Mouse (Mus musculus): ENCODE measurements at regions not wholly inside any gene's neighbourhood (a gene's known extent, or its start where the extent isn't known, plus 50 kb on each side); places are given as distances from the start of the nearest gene placed in this dataset.

DNA sequence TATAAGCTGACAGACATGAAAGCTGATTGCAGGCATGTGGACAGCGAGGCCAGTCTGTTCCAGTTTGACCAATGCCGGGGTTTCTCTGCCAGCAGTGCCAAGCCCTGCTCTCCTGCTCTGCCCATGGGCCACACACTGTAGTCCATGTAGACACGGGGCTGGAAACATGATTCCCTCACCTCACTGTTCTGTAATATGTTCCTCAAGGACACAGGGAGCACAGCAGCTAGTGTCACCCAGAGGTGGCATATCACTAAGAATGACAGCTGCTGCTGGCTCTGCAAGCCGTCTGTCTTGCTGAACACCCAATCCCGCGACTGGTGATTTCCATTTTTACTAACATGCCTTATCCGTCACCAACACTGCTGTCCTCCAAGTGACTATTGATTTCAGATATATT lies 339.9 kb downstream of the Lpin1 start:
- no peak for DNase-seq (ENCODE audit: extremely low read depth, insufficient read length, low spot score)

DNA sequence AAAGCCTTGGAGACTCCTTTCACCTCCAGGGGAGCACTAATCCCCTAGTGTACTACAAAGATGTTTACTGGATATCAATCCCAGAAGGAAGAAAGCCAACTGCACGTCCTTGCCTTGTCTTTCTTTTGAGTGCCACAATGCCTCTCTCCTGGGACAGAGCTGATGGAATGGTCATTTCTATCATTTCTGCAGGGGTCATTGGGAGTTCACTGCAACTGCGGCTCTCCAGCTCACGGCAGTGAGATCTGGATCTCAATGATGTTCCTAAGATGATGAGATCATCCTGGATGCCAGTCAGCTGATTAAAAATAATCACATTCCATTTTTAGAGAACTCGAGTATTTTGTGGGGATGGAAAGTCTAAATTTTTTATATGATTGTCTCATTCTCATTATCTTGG lies 341.1 kb downstream of the Lpin1 start:
- no peak for DNase-seq (ENCODE audit: extremely low read depth, insufficient read length, low spot score)

DNA sequence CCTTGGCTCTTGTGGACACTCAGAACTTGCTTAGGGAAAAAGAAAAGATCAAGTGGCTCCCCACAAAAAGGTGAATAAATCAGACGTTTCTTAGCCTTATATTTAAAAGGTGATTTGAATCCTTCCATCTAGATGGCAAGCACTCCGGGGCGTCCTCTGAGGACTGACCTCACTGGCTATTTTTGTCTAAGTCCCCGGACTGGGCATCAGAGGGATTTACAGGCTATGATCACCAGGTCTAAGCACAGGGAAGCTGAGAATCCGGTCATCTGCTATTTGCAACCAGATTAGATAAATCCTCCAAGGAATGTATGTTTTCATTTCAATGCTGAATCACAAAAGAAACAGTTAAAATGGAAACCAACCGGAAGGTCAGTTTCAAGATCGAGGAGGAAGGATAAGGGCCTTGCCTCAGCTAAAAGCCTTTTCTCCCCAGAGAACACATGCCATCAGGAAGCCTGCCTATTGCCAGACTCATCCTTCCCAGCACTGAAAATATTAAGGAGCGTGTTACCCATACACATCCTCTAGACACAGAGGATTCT lies 342.1 kb downstream of the Lpin1 start:
- DNase-seq (ENCODE audit: extremely low read depth, insufficient read length, low spot score) = no peak

DNA sequence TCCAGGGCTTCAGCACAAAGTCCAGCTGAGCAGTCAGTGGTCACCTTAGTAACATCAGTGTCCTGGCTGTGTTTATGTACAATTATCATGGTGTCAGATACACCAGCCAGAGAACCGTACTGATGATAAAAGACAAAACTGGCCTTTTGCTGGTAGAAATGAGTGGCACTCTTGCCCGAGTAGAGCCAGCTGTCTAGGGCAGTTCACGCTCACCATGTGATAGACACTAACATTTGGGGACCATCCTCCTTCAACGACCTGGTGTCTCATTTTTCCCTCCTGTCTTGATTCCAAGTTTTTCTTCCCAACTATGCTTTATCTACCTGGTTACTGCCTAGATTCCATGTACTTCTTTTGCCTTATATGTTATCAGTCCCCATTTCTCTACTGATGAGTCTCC lies 349.3 kb downstream of the Lpin1 start:
- no peak for DNase-seq (ENCODE audit: extremely low read depth, insufficient read length, low spot score)

DNA sequence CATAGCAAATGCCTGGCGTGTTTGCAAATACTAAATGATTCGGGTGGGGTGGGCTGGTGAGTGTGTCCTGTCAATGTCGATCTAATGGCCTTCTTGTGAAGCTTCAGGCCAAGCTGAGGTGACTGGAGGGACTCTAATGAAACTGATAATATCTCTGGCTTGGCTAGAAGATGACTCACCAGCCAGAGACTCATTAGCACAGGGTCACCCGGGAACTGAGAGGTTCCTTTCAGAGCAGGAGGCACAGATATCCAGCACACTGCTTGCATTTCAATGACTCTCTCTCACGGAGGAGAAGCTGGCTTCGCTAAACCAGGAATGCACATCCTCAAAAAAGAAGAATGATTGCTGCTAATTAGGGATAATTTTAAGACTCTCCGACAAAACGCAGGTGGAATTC lies 349.8 kb downstream of the Lpin1 start:
- DNase-seq (ENCODE audit: extremely low read depth, insufficient read length, low spot score) = no peak

DNA sequence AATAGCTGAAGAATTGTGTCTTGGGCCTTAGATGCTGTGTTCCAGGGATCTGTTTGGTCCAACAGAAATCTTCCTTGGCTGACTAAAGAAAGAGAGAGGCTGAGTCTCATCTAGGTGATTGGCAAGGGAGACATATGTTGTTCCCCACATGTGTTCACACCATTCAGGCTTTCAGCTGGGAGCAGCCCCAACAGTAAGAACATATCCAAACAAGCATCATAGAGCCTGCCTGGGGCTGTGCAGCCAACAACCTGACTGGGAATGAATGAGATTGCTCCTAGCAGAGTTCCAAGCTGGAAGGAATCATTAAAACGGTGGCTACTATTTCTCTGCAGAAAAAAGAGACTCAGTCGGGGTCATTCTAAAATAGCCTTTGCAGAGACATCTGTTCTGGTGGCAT lies 350.3 kb downstream of the Lpin1 start:
- DNase-seq (ENCODE audit: extremely low read depth, insufficient read length, low spot score) = no peak

DNA sequence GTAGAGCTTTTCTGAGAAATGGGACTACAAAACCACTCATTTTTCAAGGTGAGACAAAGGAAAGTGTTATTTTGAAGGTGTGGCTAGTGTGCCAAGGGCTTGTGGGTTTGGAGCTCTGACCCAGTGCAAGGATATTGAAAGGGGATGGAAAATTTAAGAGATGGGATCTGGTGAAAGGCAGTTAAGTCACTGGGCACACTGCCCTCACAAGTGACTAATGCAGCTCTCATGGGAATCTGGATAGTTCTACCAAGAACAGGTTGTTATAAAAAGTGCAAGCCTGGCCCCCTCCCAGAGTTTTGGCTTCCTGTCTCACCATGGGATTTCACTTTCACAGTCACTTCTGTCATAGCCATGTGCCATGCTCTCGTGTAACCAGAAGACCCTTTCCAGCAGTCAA lies 360.1 kb downstream of the Lpin1 start:
- DNase-seq (ENCODE audit: extremely low read depth, insufficient read length, low spot score) = peak; percentile 27

DNA sequence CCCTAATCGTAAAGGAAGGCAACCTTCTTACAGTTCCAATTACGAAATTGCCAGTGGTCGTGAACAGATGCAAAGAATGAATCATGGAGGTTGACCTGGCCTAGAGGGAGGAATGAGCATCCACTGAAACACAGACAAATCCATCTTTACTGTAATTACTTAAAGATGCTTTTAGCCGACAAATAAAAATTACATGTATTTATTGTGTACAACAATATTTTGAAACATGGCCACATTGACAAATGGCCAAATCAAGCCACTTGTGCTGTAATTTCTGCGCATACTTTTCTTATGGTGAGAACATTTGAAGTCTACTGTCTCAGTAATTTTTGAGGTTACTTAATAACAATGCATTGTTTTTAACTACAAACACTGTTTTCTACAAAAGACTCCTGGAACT lies 360.7 kb downstream of the Lpin1 start:
- no peak for DNase-seq (ENCODE audit: extremely low read depth, insufficient read length, low spot score)

DNA sequence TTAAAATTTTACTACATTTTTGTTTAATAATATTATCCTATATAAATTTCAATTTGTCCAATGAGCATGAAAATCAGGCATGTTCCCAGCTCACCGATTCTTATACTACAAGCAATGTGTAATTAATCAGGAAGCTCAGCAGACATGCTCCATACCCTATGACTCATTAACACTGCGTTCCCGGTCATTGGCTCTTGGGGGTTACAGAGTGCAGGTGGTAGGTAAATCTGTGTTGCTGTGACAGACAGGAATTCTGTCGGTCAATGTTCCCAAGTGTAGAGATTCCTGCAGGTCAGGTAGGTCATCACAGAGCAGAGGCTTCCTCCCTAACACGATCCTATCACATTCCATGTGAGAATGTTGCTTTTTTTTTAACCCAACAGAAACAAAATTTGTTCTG lies 371.0 kb downstream of the Lpin1 start:
- no peak for DNase-seq (ENCODE audit: extremely low read depth, insufficient read length, low spot score)

DNA sequence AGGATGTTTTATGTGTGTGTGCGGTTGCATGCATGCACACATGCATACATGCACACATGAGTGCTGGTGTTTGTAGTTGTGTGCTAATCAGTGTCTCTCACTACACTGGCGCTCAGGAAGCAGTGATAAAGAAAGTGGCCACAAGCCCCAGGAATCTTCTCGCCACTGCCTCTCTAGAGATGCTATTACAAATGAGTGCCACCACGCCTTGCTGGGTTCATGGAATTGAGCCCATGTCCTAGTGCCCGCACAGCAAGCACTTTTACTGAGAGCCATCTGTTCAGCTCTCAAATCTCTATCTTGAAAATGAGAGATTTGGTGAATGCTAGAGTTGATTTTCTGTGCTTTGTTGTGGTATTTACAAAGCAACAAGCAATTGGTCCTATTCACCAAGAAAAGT lies 373.3 kb downstream of the Lpin1 start:
- no peak for DNase-seq (ENCODE audit: extremely low read depth, insufficient read length, low spot score)

DNA sequence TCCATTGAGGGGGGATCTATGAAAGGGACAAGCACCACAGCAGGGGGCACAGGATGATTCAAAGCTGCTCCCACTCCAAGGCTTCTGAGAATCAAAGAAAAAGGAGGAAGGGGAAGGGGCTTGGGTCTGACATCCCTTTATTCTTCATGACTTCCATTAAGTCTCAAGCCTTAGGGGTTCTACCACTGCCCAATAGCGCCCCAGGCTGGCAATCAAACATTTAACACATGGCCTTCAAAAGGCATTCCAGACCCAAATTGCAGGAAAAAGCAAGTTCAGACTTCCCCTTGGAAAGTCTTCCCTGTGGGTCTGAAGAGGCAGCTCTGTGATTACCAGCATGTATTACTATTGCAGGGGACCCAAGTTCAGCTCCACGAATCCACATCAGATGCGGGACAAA lies 377.2 kb downstream of the Lpin1 start:
- no peak for DNase-seq (ENCODE audit: extremely low read depth, insufficient read length, low spot score)

DNA sequence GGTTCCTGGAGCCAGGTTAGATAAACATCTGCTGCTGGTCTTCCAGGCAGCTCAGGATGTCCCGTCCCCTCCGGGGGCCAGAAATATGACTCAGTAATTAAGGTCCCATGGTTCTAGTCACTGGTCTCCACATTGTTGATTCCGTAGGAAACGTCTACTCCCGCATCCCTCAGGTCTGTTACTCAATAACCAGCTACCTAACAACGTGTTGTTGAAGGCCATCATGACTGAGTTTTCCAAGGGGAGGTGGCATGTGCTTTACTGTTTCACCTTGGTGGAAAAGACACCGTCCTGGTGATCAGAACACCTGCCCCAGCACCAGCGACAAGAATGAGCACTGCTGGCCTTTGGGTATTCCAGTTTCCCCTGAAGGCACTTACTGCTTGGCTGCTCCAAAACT lies 377.9 kb downstream of the Lpin1 start:
- DNase-seq (ENCODE audit: extremely low read depth, insufficient read length, low spot score) = no peak

DNA sequence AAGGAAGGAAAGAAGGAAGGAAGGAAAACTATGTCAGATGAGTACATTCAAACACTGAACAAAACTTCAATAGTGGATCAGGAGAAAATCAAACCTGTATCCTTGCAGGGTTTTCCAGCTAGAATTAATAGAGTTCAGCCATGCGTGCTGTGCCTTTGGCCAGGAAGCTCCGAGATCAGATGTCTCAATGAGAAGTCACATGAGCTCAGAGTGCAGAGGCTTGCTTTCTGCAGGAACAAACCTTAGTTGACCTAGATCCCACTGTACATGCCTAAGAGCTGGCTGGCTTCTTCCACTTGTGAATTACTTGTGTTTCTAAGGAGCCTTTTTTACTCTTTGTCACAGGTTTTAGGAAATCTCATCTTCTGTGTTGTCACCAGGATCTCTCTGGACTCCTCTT lies 378.7 kb downstream of the Lpin1 start:
- DNase-seq (ENCODE audit: extremely low read depth, insufficient read length, low spot score) = no peak

DNA sequence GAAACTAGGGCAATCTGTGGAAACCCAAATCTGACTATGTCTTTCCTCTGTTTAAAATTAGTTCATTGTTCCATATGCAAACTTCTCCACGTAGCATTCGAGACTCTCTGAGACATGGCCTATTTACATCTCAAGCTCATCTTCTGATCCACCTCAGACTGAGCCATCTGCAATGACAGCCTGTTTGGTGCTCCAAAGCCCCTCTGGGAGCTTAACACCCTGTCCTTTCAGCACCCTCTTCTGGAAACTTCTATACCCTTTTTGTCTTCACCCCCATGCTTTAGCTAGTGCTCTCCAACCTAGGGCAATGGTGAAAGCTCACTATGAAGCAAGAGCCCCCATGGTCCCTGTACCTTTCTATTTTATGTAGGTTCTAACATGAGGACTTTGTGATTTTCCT lies 379.7 kb downstream of the Lpin1 start:
- no peak for DNase-seq (ENCODE audit: extremely low read depth, insufficient read length, low spot score)

DNA sequence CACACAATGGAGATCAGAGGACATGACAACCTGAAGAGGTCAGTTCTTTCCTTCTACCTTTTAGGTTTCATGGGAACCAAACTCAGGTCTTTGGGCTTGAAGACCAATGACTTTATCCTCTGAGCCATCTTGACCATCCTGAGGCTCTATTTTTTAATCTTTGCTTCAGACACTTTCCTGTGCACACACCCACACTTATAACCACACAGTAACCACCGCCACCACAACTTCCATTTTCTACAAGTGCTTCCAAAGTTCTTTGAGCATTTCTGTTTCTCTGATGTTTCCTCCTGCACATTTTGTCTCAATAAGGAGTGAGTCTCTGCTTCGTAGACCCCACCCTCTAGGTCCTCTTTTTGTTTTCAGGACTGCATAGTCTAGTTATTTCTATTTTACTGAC lies 385.3 kb downstream of the Lpin1 start:
- no peak for DNase-seq (ENCODE audit: extremely low read depth, insufficient read length, low spot score)

DNA sequence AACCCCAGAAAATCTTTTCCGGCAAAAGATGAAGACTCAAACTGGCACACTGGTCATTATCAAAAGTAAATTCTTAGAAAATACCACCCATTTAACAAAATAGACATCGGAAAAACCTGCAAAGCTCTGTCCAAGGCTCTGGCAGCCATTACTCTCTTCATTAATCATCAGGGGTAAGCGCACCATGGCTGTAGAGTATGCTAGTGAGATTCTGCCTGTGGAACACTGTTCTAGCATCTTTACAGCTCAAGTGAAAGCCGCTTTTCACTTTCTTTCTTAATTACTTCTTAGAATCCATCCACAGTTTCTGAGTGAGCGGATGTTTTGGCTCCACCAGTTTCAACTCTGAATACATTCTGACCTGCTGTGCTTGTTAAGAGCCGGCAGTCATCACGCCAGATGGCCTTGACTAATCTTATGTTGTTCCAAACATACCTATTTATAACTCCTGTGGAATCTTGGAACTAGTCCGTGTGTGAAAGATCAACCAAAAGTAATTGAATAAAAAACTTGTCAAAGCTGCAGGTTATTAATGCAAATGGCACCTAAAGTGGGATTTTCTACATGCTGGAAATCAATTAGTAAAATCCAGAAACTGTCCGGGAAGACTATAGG lies 387.8 kb downstream of the Lpin1 start:
- DNase-seq (ENCODE audit: extremely low read depth, insufficient read length, low spot score) = no peak

DNA sequence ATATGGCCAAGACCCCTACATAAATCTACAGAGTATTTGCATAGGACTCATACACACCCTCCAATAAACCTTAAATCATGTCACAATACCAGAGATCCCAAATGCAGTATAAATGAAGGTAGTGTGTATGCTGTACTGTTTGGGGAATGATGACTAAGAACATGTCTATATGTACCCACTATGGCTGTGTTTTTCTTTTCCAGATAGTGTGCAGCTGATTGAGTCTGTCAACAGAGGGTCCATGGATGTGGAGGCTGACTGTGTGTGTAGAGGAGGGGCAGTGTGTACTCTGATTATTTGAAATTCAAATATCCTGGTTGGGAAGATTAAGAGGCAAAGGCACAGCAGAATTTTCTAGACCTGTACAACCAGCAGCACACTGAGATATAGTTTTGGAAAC lies 388.6 kb downstream of the Lpin1 start:
- no peak for DNase-seq (ENCODE audit: extremely low read depth, insufficient read length, low spot score)

DNA sequence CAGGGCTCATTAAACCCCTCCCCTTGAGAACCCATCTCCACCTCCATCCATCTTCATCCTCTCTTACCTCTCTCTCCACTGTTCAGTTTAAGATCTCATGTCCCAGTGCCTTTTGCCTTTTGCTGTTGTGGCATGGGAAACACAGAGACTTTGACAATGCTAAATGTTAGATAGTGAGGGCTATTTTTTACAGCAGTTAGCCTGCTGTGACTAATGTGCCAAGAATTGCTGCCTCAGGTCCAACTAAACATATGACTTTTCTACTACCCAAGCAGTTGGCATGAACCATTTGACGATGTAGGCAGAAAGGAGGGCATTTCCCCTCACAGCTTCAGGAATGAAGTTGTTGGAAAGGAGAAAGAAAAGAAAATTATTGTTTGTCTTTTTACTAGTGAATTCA lies 389.6 kb downstream of the Lpin1 start:
- DNase-seq (ENCODE audit: extremely low read depth, insufficient read length, low spot score) = no peak

DNA sequence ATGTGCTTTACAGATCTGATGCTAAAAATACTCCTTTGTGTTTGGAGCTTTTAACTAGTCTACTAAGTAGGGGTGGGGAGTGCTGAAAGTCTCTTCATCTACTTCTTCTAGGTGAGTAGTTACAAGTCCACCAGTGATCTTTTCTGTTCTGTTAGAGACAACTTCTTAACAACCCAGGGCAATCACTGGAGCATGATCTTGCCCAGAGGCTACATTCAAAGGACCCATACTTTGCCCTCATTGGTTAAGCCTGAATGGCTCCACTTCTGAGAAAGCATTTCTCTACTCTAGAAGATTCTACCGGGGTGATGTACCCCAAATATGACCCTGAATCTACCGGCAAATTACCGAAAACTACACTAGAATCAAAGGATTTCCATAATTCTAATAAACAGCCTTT lies 390.2 kb downstream of the Lpin1 start:
- DNase-seq (ENCODE audit: extremely low read depth, insufficient read length, low spot score) = no peak

DNA sequence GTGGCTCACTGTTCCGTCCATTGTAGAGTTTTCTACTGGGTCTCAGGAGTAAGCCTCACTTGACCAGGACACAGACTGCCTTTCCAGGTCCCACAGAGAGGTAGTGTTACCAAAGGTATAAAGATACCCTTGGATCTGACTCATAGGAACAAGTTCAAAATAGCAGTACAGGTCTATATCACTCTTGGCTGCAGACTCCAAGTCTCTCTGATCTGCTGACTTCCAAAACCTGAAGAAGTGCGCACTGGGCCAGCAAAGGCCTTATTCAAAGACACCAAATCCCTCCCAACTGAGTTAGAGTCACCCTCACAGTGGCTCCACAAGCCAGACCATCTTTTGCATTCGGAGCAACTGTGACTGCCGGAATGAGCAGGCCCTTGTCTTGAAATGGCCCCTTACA lies 391.9 kb downstream of the Lpin1 start:
- DNase-seq (ENCODE audit: extremely low read depth, insufficient read length, low spot score) = no peak

DNA sequence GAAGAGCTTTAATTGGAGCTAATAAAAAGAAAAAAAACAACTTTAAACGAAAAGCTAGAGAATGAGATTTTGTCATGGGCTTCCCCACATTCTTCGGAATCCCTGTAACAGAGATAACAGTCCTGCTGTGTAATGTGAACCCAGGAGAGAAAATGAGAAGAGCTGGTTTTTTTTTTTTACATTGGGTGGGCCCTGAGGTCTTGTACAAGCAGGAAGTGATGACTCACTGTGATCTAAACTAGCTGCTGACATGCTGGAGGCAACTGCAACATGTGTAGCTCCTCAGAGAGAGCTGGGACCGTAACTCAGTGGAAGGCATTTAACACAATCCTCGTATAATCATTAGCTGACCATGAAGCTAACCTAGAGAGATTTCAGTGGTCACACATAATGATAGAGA lies 393.8 kb upstream of the Trib2 start:
- peak; percentile 22 for DNase-seq (ENCODE audit: extremely low read depth, insufficient read length, low spot score)

DNA sequence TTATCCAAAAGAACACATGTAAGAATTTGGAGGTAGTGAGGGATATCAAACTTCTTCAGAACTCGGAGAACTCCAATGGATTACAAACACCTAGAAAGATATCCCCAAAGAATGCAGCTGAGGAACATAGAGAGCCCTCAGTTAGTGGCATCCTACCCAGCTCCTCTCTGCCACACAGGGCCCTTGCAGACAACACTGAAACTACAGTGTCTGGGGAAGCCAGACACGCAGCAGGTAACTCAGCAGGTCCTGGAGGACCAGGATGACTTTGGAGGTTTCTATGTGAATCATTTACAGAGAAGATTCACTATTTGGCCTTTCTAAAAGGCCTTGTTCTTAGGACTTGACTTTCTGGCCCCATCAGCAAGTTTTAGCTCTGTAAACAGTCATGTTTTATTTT lies 393.4 kb upstream of the Trib2 start:
- DNase-seq (ENCODE audit: extremely low read depth, insufficient read length, low spot score) = no peak

DNA sequence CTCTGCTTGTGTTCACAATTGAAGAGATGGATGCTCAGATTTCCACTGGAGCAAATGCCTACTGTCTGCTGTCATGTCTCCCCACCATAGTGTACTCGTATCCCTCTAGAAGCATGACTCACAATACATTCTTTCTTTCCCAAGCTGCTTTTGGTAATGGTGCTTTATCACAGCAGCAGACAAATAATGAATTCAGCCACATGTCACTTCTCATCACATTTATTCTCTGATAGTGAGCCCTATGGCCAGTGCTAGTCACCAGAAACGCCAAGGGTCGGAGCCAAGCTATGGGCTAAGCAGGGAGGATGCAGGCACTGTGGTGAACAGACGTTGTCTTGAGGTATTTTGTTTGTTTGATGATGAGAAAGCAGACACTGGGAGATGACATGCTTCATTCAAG lies 388.2 kb upstream of the Trib2 start:
- DNase-seq (ENCODE audit: extremely low read depth, insufficient read length, low spot score) = no peak

Data from 3134 (cell line).